Mouse (Mus musculus) spleen, adult 2 months (tissue): Measurements from ENCODE around the gene Ipmk. TPM values are rescaled to one million over a fixed set of nuclear protein-coding genes. Genes with fewer than 3 reads are reported as not detected.
"Not testable (repeated sequence)": the region's sequence is repeated elsewhere in the genome, so short reads cannot be mapped to it uniquely, and the experiment has no call there.

Experiments used
- DNase-seq, 2 experiments: peaks; one replicate each; pipeline versions ENCODE4 v3.0.0 to v3.0.0-alpha.2; 2012 to 2021; ENCODE audit warnings: low spot score in 2 of 2, low read depth in 1 of 2
- H3K27ac ChIP-seq: fragments of 200-500 bp; 2 replicates; pipeline ENCODE4 v1.5.1; 2012; ENCODE audit warnings: low read length, inconsistent platforms; ENCODE audit not compliant: insufficient read depth
- H3K27me3 ChIP-seq: fragments of 200-500 bp; 2 replicates; pipeline ENCODE4 v1.6.1; 2012; ENCODE audit warnings: mild to moderate bottlenecking, moderate library complexity, low read length, inconsistent platforms; ENCODE audit not compliant: control insufficient read depth, insufficient read depth
- H3K36me3 ChIP-seq: fragments of 200-500 bp; 2 replicates; pipeline ENCODE4 v1.6.1; 2012; ENCODE audit warnings: mild to moderate bottlenecking, low read length, inconsistent platforms; ENCODE audit not compliant: control insufficient read depth, insufficient read depth
- H3K4me1 ChIP-seq: fragments of 200-500 bp; 2 replicates; pipeline ENCODE4 v1.6.1; 2011; ENCODE audit warnings: inconsistent platforms; ENCODE audit not compliant: control insufficient read depth, insufficient read depth, insufficient read length
- H3K4me3 ChIP-seq: fragments of 200-500 bp; 2 replicates; pipeline ENCODE4 v1.5.1; 2011; ENCODE audit warnings: mild to moderate bottlenecking, inconsistent platforms; ENCODE audit not compliant: insufficient read depth, insufficient read length; ENCODE audit errors: extremely low read depth
- CTCF ChIP-seq: fragments of 200-500 bp; IDR thresholded peaks from 2 replicates; pipeline ENCODE4 v1.5.1; 2011; ENCODE audit warnings: mild to moderate bottlenecking, inconsistent platforms; ENCODE audit not compliant: insufficient read depth, insufficient read length, insufficient replicate concordance; ENCODE audit errors: extremely low read depth
- POLR2A ChIP-seq: fragments of 200-500 bp; IDR thresholded peaks from 2 replicates; pipeline ENCODE4 v1.6.1; 2011; ENCODE audit warnings: low read depth, low read length, inconsistent platforms
- WGBS: fragments of 180-500 bp; shearing (Covaris S2); methylation state at CpG from one replicate; pipeline ENCODE4 v1.1.7; 2018; 5-methylcytosine and 5-hydroxymethylcytosine counted together
- polyA plus RNA-seq: library from polyadenylated mRNA; depleted of rRNA; stranded (reverse); fragments of >200 nt; gene quantifications from 2 replicates; pipeline ENCODE4 v1.2.3, GENCODE M21; 2012

The Ipmk gene
- polyA plus RNA-seq, 1 experiment = 4.5 TPM

GRCm38 (mm10) chr10:71428246-71428864 lies 80.8 kb downstream of the Ipmk start:
- no peaks in the 10 kb centered on the region for H3K36me3 ChIP-seq
- WGBS = 63% methylated on average over 13 of the region's 13 CpGs
- no peak overlapping the region for H3K4me3 ChIP-seq
- no peaks in the 10 kb centered on the region for H3K4me1 ChIP-seq
- DNase-seq = no peak
- TF ChIP-seq CTCF (no peak), POLR2A (no peak)
- no peak overlapping the region for H3K27ac ChIP-seq
- no peaks in the 10 kb centered on the region for H3K27me3 ChIP-seq

GRCm38 (mm10) chr10:71430661-71431060 lies 83.1 kb downstream of the Ipmk start:
- H3K4me1 ChIP-seq = no peaks in the 10 kb centered on the region
- no peaks in the 10 kb centered on the region for H3K27me3 ChIP-seq
- WGBS = 90% methylated on average over 6 of the region's 6 CpGs
- no peak overlapping the region for H3K27ac ChIP-seq
- no peaks in the 10 kb centered on the region for H3K36me3 ChIP-seq
- H3K4me3 ChIP-seq = no peak overlapping the region
- TF ChIP-seq CTCF (no peak), POLR2A (no peak)
- no peak for DNase-seq

- TF ChIP-seq POLR2A (no peak), CTCF (no peak)
- no peaks in the 10 kb centered on the region for H3K4me1 ChIP-seq
- H3K36me3 ChIP-seq = no peaks in the 10 kb centered on the region
- no peak for DNase-seq
- H3K27ac ChIP-seq = no peak overlapping the region
- H3K27me3 ChIP-seq = no peaks in the 10 kb centered on the region
- H3K4me3 ChIP-seq = no peak overlapping the region
Measured at GRCm38 (mm10) chr10:71443086-71443485, 95.5 kb downstream of the Ipmk start.

- H3K27me3 ChIP-seq = no peaks in the 10 kb centered on the region
- 91% methylated on average over 8 of the region's 8 CpGs for WGBS
- no peaks in the 10 kb centered on the region for H3K36me3 ChIP-seq
- TF ChIP-seq POLR2A (no peak), CTCF (no peak)
- no peaks in the 10 kb centered on the region for H3K4me1 ChIP-seq
- DNase-seq = no peak
- no peak overlapping the region for H3K4me3 ChIP-seq
- H3K27ac ChIP-seq = no peak overlapping the region
Measured at GRCm38 (mm10) chr10:71447661-71448060, 100.1 kb downstream of the Ipmk start.

GRCm38 (mm10) chr10:71448284-71448683 lies 100.7 kb downstream of the Ipmk start:
- Histone ChIP-seq H3K27me3 (no peaks in the 10 kb centered on the region), H3K27ac (no peak overlapping the region), H3K4me1 (no peaks in the 10 kb centered on the region), H3K36me3 (no peaks in the 10 kb centered on the region), H3K4me3 (no peak overlapping the region)
- WGBS = 80% methylated on average over 5 of the region's 5 CpGs
- DNase-seq = no peak
- TF ChIP-seq POLR2A (no peak), CTCF (no peak)

- no peaks in the 10 kb centered on the region for H3K27me3 ChIP-seq
Measured at GRCm38 (mm10) chr10:71455355-71455754, 107.8 kb downstream of the Ipmk start.

GRCm38 (mm10) chr10:71462371-71462770 lies 114.8 kb downstream of the Ipmk start:
- not testable (repeated sequence) for H3K27ac ChIP-seq, H3K4me3 ChIP-seq, DNase-seq, H3K27me3 ChIP-seq, H3K36me3 ChIP-seq, H3K4me1 ChIP-seq
- WGBS = 86% methylated on average over 13 of the region's 13 CpGs

More at GRCm38 (mm10) chr10:71455355-71455754, 107.8 kb downstream of the Ipmk start:
- H3K36me3 ChIP-seq = no peaks in the 10 kb centered on the region
- H3K4me3 ChIP-seq = no peak overlapping the region
- 82% methylated on average over 3 of the region's 3 CpGs for WGBS
- no peak for TF ChIP-seq POLR2A
- TF ChIP-seq CTCF = no peak
- DNase-seq = no peak
- no peak overlapping the region for H3K27ac ChIP-seq
- H3K4me1 ChIP-seq = no peaks in the 10 kb centered on the region
